Mouse (Mus musculus): ENCODE results near the gene Scfd2.
A peak's percentile ranks its signal among the peaks of the same experiment; 100 is the strongest.

Scfd2 gene

GRCm38 (mm10) chr5:74313542-74313941, 218.0 kb downstream of the Scfd2 start:
- no peak for DNase-seq (ENCODE audit: low read depth, low spot score)

- peak; percentile 76 for DNase-seq (ENCODE audit: low read depth, low spot score)
These were observed 219.7 kb downstream of the Scfd2 start for GRCm38 (mm10) chr5:74311865-74312264.

- peak; percentile 79 for DNase-seq (ENCODE audit: low read depth, low spot score)
These were observed 220.2 kb downstream of the Scfd2 start for GRCm38 (mm10) chr5:74311200-74311825.

- no peak for DNase-seq (ENCODE audit: low read depth, low spot score)
These were observed 221.5 kb downstream of the Scfd2 start for GRCm38 (mm10) chr5:74310101-74310500.

GRCm38 (mm10) chr5:74307242-74307641, 224.3 kb downstream of the Scfd2 start:
- DNase-seq (ENCODE audit: low read depth, low spot score) = no peak

- DNase-seq (ENCODE audit: low read depth, low spot score) = peak; percentile 38
These were observed 225.9 kb downstream of the Scfd2 start for GRCm38 (mm10) chr5:74305533-74306189.

GRCm38 (mm10) chr5:74304767-74305166, 226.8 kb downstream of the Scfd2 start:
- peak; percentile 82 for DNase-seq (ENCODE audit: low read depth, low spot score)

- no peak for DNase-seq (ENCODE audit: low read depth, low spot score)
These were observed 229.2 kb downstream of the Scfd2 start for GRCm38 (mm10) chr5:74302331-74302730.

GRCm38 (mm10) chr5:74301443-74301842, 230.1 kb downstream of the Scfd2 start:
- no peak for DNase-seq (ENCODE audit: low read depth, low spot score)

- no peak for DNase-seq (ENCODE audit: low read depth, low spot score)
These were observed 230.6 kb downstream of the Scfd2 start for GRCm38 (mm10) chr5:74300931-74301330.

- DNase-seq (ENCODE audit: low read depth, low spot score) = no peak
These were observed 231.4 kb downstream of the Scfd2 start for GRCm38 (mm10) chr5:74300140-74300539.

- DNase-seq (ENCODE audit: low read depth, low spot score) = no peak
These were observed 234.4 kb downstream of the Scfd2 start for GRCm38 (mm10) chr5:74297113-74297512.

- DNase-seq (ENCODE audit: low read depth, low spot score) = no peak
These were observed 235.5 kb downstream of the Scfd2 start for GRCm38 (mm10) chr5:74296096-74296495.

- no peak for DNase-seq (ENCODE audit: low read depth, low spot score)
These were observed 238.0 kb downstream of the Scfd2 start for GRCm38 (mm10) chr5:74293513-74293912.

- no peak for DNase-seq (ENCODE audit: low read depth, low spot score)
These were observed 239.5 kb downstream of the Scfd2 start for GRCm38 (mm10) chr5:74292050-74292449.

- DNase-seq (ENCODE audit: low read depth, low spot score) = no peak
These were observed 240.0 kb downstream of the Scfd2 start for GRCm38 (mm10) chr5:74291575-74291974.

GRCm38 (mm10) chr5:74289957-74290356, 241.6 kb downstream of the Scfd2 start:
- DNase-seq (ENCODE audit: low read depth, low spot score) = no peak

GRCm38 (mm10) chr5:74288206-74288605, 243.4 kb downstream of the Scfd2 start:
- DNase-seq (ENCODE audit: low read depth, low spot score) = no peak

GRCm38 (mm10) chr5:74286301-74286700, 245.3 kb downstream of the Scfd2 start:
- no peak for DNase-seq (ENCODE audit: low read depth, low spot score)

- DNase-seq (ENCODE audit: low read depth, low spot score) = no peak
These were observed 245.8 kb downstream of the Scfd2 start for GRCm38 (mm10) chr5:74285764-74286163.

GRCm38 (mm10) chr5:74285289-74285688, 246.3 kb downstream of the Scfd2 start:
- no peak for DNase-seq (ENCODE audit: low read depth, low spot score)

GRCm38 (mm10) chr5:74283545-74283944, 248.0 kb downstream of the Scfd2 start:
- DNase-seq (ENCODE audit: low read depth, low spot score) = no peak

- DNase-seq (ENCODE audit: low read depth, low spot score) = no peak
These were observed 250.1 kb downstream of the Scfd2 start for GRCm38 (mm10) chr5:74281480-74281879.
